Mouse (Mus musculus) hindbrain, embryonic 11.5 days (tissue): ENCODE results near the gene Zmynd10. TPM values are rescaled to one million over a fixed set of nuclear protein-coding genes. Genes with fewer than 3 reads are reported as not detected.
"Not testable (repeated sequence)": the region's sequence is repeated elsewhere in the genome, so short reads cannot be mapped to it uniquely, and the experiment has no call there.

ENCODE experiments used
- ATAC-seq: fragments of 200-750 bp; cut with Nextera tagmentation; 2 replicates; pipeline ENCODE4 v1.8.0; 2017; ENCODE audit warnings: mild to moderate bottlenecking, moderate TSS enrichment, moderate library complexity; ENCODE audit not compliant: low FRiP score
- DNase-seq: peaks from one replicate; pipeline ENCODE4 v3.0.0-alpha.2; 2015; ENCODE audit warnings: low spot score
- H3K27ac ChIP-seq: fragments of 300-500 bp; sonication (generic); 2 replicates; pipeline ENCODE4 v1.5.1; 2014; ENCODE audit warnings: mild to moderate bottlenecking, low read depth, low read length
- H3K27me3 ChIP-seq: fragments of 300-500 bp; sonication (generic); 2 replicates; pipeline ENCODE4 v1.6.1; 2014; ENCODE audit warnings: mild to moderate bottlenecking, low read length, moderate library complexity, mixed read lengths; ENCODE audit not compliant: control insufficient read depth, insufficient read depth
- H3K36me3 ChIP-seq: fragments of 300-500 bp; sonication (generic); 2 replicates; pipeline ENCODE4 v1.6.1; 2014; ENCODE audit warnings: mild to moderate bottlenecking, low read length, moderate library complexity, mixed read lengths; ENCODE audit not compliant: control insufficient read depth, insufficient read depth
- H3K4me1 ChIP-seq: fragments of 300-500 bp; sonication (generic); replicated peaks from 2 replicates; pipeline ENCODE4 v1.6.1; 2014; ENCODE audit warnings: low read length, mixed read lengths; ENCODE audit not compliant: control insufficient read depth, insufficient read depth
- H3K4me2 ChIP-seq: fragments of 300-500 bp; sonication (generic); replicated peaks from 2 replicates; pipeline ENCODE4 v1.6.1; 2014; ENCODE audit warnings: mild to moderate bottlenecking, low read depth, low read length
- H3K4me3 ChIP-seq: fragments of 300-500 bp; sonication (generic); 2 replicates; pipeline ENCODE4 v1.5.1; 2014; ENCODE audit warnings: low read depth, low read length
- H3K9ac ChIP-seq: fragments of 300-500 bp; sonication (generic); 2 replicates; pipeline ENCODE4 v1.6.1; 2014; ENCODE audit warnings: low read depth, low read length
- H3K9me3 ChIP-seq: fragments of 300-500 bp; sonication (generic); 2 replicates; pipeline ENCODE4 v1.6.1; 2016; ENCODE audit warnings: low read length; ENCODE audit not compliant: control insufficient read depth
- WGBS: fragments of 180-500 bp; shearing (Covaris S2); extraction: QIAGEN DNeasy Blood & Tissue Kit; methylation state at CpG from one replicate; pipeline ENCODE4 v1.1.7; 2014; 5-methylcytosine and 5-hydroxymethylcytosine counted together
- polyA plus RNA-seq: library from polyadenylated mRNA; unstranded; fragments of >200 nt; fragmentation: Nextera tagmentation; extraction: Ambion mirVana; gene quantifications from 2 replicates; pipeline ENCODE4 v1.2.1, GENCODE M21; 2014

Gene Zmynd10
- polyA plus RNA-seq, 1 experiment from 2014 or later: 5.0 TPM

- Histone ChIP-seq H3K9me3 (no peaks in the 10 kb centered on the region), H3K27me3 (peaks cover 27% of the 10 kb centered on the region), H3K4me3 (peak overlapping the region; percentile 77), H3K9ac (peak overlapping the region; percentile 79), H3K4me1 (peaks cover 14% of the 10 kb centered on the region; the same call in 1 of the 2 replicates), H3K4me2 (peak overlapping the region; percentile 91), H3K36me3 (peaks cover 12% of the 10 kb centered on the region), H3K27ac (peak overlapping the region; percentile 79)
- ATAC-seq (peak; percentile 45), DNase-seq (peak; percentile 58)
- under 1% methylated on average over 23 of the region's 23 CpGs for WGBS
These were observed 7.9 kb downstream of the Zmynd10 start for GRCm38 (mm10) chr9:107555031-107555457.

- Histone ChIP-seq H3K27ac (no peak overlapping the region), H3K4me2 (peak overlapping the region; percentile 91), H3K4me3 (peak overlapping the region; percentile 77), H3K9me3 (no peaks in the 10 kb centered on the region), H3K4me1 (peaks cover 13% of the 10 kb centered on the region; the same call in 1 of the 2 replicates), H3K9ac (peak overlapping the region; percentile 79), H3K36me3 (peaks cover 12% of the 10 kb centered on the region), H3K27me3 (peaks cover 22% of the 10 kb centered on the region)
- 53% methylated on average over 2 of the region's 2 CpGs for WGBS
- no peak for DNase-seq
- no peak for ATAC-seq
These were observed 8.6 kb downstream of the Zmynd10 start for GRCm38 (mm10) chr9:107555701-107556100.

- Histone ChIP-seq H3K27ac (no peak overlapping the region), H3K27me3 (peaks cover 16% of the 10 kb centered on the region; the same call in 1 of the 2 replicates), H3K4me1 (peaks cover 9% of the 10 kb centered on the region; the same call in 1 of the 2 replicates), H3K9ac (no peak overlapping the region), H3K9me3 (no peaks in the 10 kb centered on the region), H3K4me2 (peak overlapping the region; percentile 91; the same call in 1 of the 2 replicates), H3K4me3 (no peak overlapping the region), H3K36me3 (peaks cover 12% of the 10 kb centered on the region)
- DNase-seq (no peak), ATAC-seq (no peak)
- whole genome bisulfite sequencing: 86% methylated on average over 3 of the region's 3 CpGs
These were observed 9.2 kb downstream of the Zmynd10 start for GRCm38 (mm10) chr9:107556346-107556745.

GRCm38 (mm10) chr9:107563029-107563581 is 16.0 kb downstream of the Zmynd10 start, which contains the start of gene Tusc2:
Gene Tusc2, plus strand, starts transcription at chr9:107563255.
- ATAC-seq (peak; percentile 91), DNase-seq (peak; percentile 92)
- Histone ChIP-seq H3K27ac (peak within 1 kb of the TSS; percentile 48; the same call in 1 of the 2 replicates), H3K36me3 (peaks cover 13% of the 10 kb centered on the region), H3K9ac (peak within 1 kb of the TSS; percentile 81), H3K4me1 (peaks cover 13% of the 10 kb centered on the region), H3K9me3 (no peaks in the 10 kb centered on the region), H3K27me3 (no peaks in the 10 kb centered on the region), H3K4me2 (peak within 1 kb of the TSS; percentile 79), H3K4me3 (peak within 1 kb of the TSS; percentile 83)
- WGBS: 0% methylated on average over 46 of the region's 46 CpGs

GRCm38 (mm10) chr9:107565556-107565955 is 18.5 kb downstream of the Zmynd10 start:
- WGBS: 58% methylated on average over 5 of the region's 5 CpGs
- not testable (repeated sequence) for H3K9ac ChIP-seq, H3K9me3 ChIP-seq, H3K4me2 ChIP-seq, H3K36me3 ChIP-seq, H3K27me3 ChIP-seq, DNase-seq, H3K27ac ChIP-seq, ATAC-seq
- Histone ChIP-seq H3K4me3 (0 out of 2 replicates have a peak overlapping the region, but pooled peaks have one; percentile 10), H3K4me1 (peaks cover 18% of the 10 kb centered on the region)

- H3K9me3 ChIP-seq: no peaks in the 10 kb centered on the region
- no peaks in the 10 kb centered on the region for H3K27me3 ChIP-seq
- DNase-seq (peak; percentile 82), ATAC-seq (no peak)
- peaks cover 8% of the 10 kb centered on the region for H3K36me3 ChIP-seq
- no peak overlapping the region for H3K4me2 ChIP-seq
- H3K4me1 ChIP-seq: peaks cover 21% of the 10 kb centered on the region
- H3K9ac ChIP-seq: no peak overlapping the region
- no peak overlapping the region for H3K4me3 ChIP-seq
- H3K27ac ChIP-seq: no peak overlapping the region
- WGBS: 63% methylated on average over 15 of the region's 15 CpGs
These were observed 19.1 kb downstream of the Zmynd10 start for GRCm38 (mm10) chr9:107566041-107566709.

GRCm38 (mm10) chr9:107566855-107567254 is 19.8 kb downstream of the Zmynd10 start:
- no peaks in the 10 kb centered on the region for H3K9me3 ChIP-seq
- H3K27me3 ChIP-seq: no peaks in the 10 kb centered on the region
- no peak overlapping the region for H3K9ac ChIP-seq
- peaks cover 11% of the 10 kb centered on the region for H3K36me3 ChIP-seq
- 69% methylated on average over 3 of the region's 3 CpGs for WGBS
- ATAC-seq (no peak), DNase-seq (no peak)
- H3K4me3 ChIP-seq: no peak overlapping the region
- peaks cover 21% of the 10 kb centered on the region for H3K4me1 ChIP-seq
- no peak overlapping the region for H3K27ac ChIP-seq
- H3K4me2 ChIP-seq: no peak overlapping the region

- Histone ChIP-seq H3K27me3 (no peaks in the 10 kb centered on the region), H3K4me1 (peaks cover 21% of the 10 kb centered on the region), H3K27ac (peak within 1 kb of the TSS; percentile 75), H3K4me3 (peak within 1 kb of the TSS; percentile 91), H3K9ac (peak within 1 kb of the TSS; percentile 91), H3K9me3 (no peaks in the 10 kb centered on the region), H3K4me2 (peak within 1 kb of the TSS; percentile 58), H3K36me3 (peaks cover 18% of the 10 kb centered on the region)
- WGBS: 7% methylated on average over 18 of the region's 18 CpGs
- DNase-seq (no peak), ATAC-seq (no peak)
These were observed 20.7 kb downstream of the Zmynd10 start, which contains the start of gene Hyal2 for GRCm38 (mm10) chr9:107567702-107568319. Gene Hyal2, plus strand, starts transcription at chr9:107567945.
